Mouse (Mus musculus) embryonic facial prominence, embryonic 11.5 days (tissue): ENCODE data around the gene Pdcd4. TPM values are rescaled to one million over a fixed set of nuclear protein-coding genes. Genes with fewer than 3 reads are reported as not detected.

Experiments
- ATAC-seq: fragments of 200-750 bp; cut with Nextera tagmentation; replicated peaks from 2 replicates; pipeline ENCODE4 v1.8.0; 2017; ENCODE audit warnings: low read depth; ENCODE audit not compliant: insufficient number of reproducible peaks, low FRiP score, low TSS enrichment
- DNase-seq: peaks from one replicate; pipeline ENCODE4 v3.0.0-alpha.2; 2015; ENCODE audit warnings: low spot score
- H3K27ac ChIP-seq: fragments of 300-500 bp; sonication (generic); replicated peaks from 2 replicates; pipeline ENCODE4 v1.5.1; 2014; ENCODE audit warnings: mild to moderate bottlenecking, low read depth, low read length, control low read depth
- H3K27me3 ChIP-seq: fragments of 300-500 bp; sonication (generic); 2 replicates; pipeline ENCODE4 v1.6.1; 2014; ENCODE audit warnings: mild to moderate bottlenecking, low read length, moderate library complexity, mixed read lengths; ENCODE audit not compliant: control insufficient read depth, insufficient read depth
- H3K36me3 ChIP-seq: fragments of 300-500 bp; sonication (generic); replicated peaks from 2 replicates; pipeline ENCODE4 v1.6.1; 2014; ENCODE audit warnings: low read depth, mild to moderate bottlenecking, low read length, moderate library complexity, mixed read lengths; ENCODE audit not compliant: control insufficient read depth, insufficient read depth
- H3K4me1 ChIP-seq: fragments of 300-500 bp; sonication (generic); 2 replicates; pipeline ENCODE4 v1.6.1; 2014; ENCODE audit warnings: low read length, mixed read lengths; ENCODE audit not compliant: control insufficient read depth, insufficient read depth
- H3K4me2 ChIP-seq: fragments of 300-500 bp; sonication (generic); 2 replicates; pipeline ENCODE4 v1.6.1; 2014; ENCODE audit warnings: low read depth, mild to moderate bottlenecking, control low read depth, low read length, moderate library complexity
- H3K4me3 ChIP-seq: fragments of 300-500 bp; sonication (generic); 2 replicates; pipeline ENCODE4 v1.5.1; 2014; ENCODE audit warnings: low read depth, low read length, control low read depth
- H3K9ac ChIP-seq: fragments of 300-500 bp; sonication (generic); replicated peaks from 2 replicates; pipeline ENCODE4 v1.6.1; 2014; ENCODE audit warnings: mild to moderate bottlenecking, control low read depth, low read length
- H3K9me3 ChIP-seq: fragments of 300-500 bp; sonication (generic); replicated peaks from 2 replicates; pipeline ENCODE4 v1.6.1; 2016; ENCODE audit warnings: mild to moderate bottlenecking, low read length, inconsistent platforms, mixed read lengths; ENCODE audit not compliant: control insufficient read depth
- WGBS: fragments of 180-500 bp; shearing (Covaris S2); extraction: QIAGEN DNeasy Blood & Tissue Kit; methylation state at CpG from one replicate; pipeline ENCODE4 v1.1.7; 2014; 5-methylcytosine and 5-hydroxymethylcytosine counted together
- polyA plus RNA-seq: library from polyadenylated mRNA; unstranded; fragments of >200 nt; fragmentation: Nextera tagmentation; extraction: Ambion mirVana; gene quantifications from 2 replicates; pipeline ENCODE4 v1.2.1, GENCODE M21; 2014

Pdcd4 gene
- polyA plus RNA-seq, 1 experiment from 2014 or later = 96.2 TPM

DNA sequence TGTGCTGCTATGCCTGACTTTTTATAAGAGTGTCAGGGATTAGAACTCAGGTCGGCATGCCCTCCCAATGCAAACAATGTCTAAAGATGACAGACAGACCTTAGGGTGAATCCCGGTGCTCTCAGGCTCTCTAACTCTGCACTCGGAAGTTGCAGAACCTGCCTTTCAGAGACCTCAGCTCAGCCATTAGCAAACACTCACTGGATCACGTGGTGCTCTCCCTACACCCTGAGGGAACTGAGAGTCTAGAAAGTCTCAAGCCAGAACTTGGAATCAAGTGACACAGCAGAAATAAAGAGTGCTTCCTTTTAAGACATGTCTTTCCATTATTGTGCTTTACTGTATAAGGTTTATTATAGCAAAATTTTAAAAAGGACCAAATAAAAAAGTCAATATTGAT, 37.1 kb upstream of the Pdcd4 start:
- DNase-seq = no peak
- H3K4me3 ChIP-seq = no peak overlapping the region
- no peaks in the 10 kb centered on the region for H3K27me3 ChIP-seq
- H3K4me2 ChIP-seq = no peak overlapping the region
- H3K9me3 ChIP-seq = no peaks in the 10 kb centered on the region
- no peak overlapping the region for H3K9ac ChIP-seq
- H3K36me3 ChIP-seq = no peaks in the 10 kb centered on the region
- 60% methylated on average over 4 of the region's 4 CpGs for WGBS
- H3K27ac ChIP-seq = no peak overlapping the region
- no peak for ATAC-seq
- H3K4me1 ChIP-seq = peaks cover 2% of the 10 kb centered on the region

DNA sequence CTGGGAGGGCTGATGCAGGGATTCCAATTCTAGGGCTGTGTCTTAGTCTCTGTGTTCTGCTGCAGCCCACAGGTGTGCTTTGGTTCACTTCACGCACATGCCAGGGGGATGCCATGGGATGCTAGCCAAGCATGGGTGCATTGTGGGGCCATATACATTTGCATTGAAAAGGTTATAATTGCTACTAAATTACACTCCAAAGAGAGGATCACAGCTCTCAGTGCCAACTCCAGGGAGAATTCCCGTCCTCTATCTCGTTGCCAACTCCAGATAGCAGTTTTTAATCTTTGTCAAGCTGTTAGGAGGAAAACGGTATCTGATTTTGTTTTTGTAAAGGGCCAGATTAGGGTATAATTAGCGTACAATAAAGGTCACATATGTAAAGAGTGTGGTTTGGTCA, 36.2 kb upstream of the Pdcd4 start:
- no peak overlapping the region for H3K4me3 ChIP-seq
- no peaks in the 10 kb centered on the region for H3K9me3 ChIP-seq
- no peaks in the 10 kb centered on the region for H3K27me3 ChIP-seq
- no peak overlapping the region for H3K27ac ChIP-seq
- no peaks in the 10 kb centered on the region for H3K36me3 ChIP-seq
- WGBS = 77% methylated on average over 5 of the region's 5 CpGs
- peaks cover 2% of the 10 kb centered on the region for H3K4me1 ChIP-seq
- ATAC-seq (no peak), DNase-seq (no peak)
- H3K4me2 ChIP-seq = no peak overlapping the region
- no peak overlapping the region for H3K9ac ChIP-seq

DNA sequence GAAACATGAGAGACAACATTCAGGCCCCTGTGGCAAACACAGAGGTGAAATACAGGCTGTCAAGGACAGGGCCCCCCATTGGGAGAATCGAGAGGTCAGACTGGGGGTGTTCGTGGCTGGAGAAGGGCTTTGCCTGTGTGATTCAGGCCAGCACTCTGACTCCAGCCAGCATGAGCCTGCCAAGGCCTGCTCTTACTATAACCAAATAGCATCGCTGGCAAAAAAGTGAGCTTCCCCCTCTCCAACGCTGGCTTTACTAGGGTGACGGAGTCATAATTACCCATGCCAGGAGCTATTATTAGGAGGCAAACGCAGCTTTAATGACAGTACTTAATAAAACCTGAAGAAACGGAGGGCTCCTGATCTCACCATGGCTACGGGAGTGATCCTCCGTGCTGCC, 35.2 kb upstream of the Pdcd4 start:
- H3K9me3 ChIP-seq = no peaks in the 10 kb centered on the region
- no peaks in the 10 kb centered on the region; the same call in 1 of the 2 replicates for H3K4me1 ChIP-seq
- ATAC-seq (no peak), DNase-seq (no peak)
- H3K36me3 ChIP-seq = no peaks in the 10 kb centered on the region
- H3K4me2 ChIP-seq = no peak overlapping the region
- no peaks in the 10 kb centered on the region for H3K27me3 ChIP-seq
- H3K9ac ChIP-seq = no peak overlapping the region
- 73% methylated on average over 9 of the region's 9 CpGs for WGBS
- no peak overlapping the region for H3K27ac ChIP-seq
- H3K4me3 ChIP-seq = no peak overlapping the region

DNA sequence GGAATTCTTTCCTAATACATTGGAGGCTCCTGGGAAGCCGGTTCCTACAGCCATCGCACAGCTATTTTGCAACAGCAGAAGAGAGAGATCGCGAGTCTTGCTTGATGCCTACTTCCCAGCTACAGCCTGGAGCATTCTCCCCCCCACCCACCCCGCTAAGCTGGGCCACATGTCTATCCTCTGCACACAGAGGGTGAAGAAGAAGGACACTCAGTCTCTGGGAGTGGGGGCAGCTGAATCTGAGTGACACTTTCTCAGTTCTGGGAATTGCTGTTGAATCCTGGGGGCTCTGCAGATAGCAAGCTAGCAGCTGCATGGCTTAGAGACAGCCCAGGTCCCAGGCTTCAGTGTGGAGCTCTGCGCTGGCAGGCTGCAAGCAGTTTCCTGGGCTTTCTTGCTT, 34.1 kb upstream of the Pdcd4 start:
- Histone ChIP-seq H3K4me1 (no peaks in the 10 kb centered on the region; the same call in 1 of the 2 replicates), H3K9ac (no peak overlapping the region), H3K36me3 (no peaks in the 10 kb centered on the region), H3K27ac (no peak overlapping the region), H3K4me2 (no peak overlapping the region), H3K9me3 (no peaks in the 10 kb centered on the region), H3K4me3 (no peak overlapping the region), H3K27me3 (no peaks in the 10 kb centered on the region)
- WGBS = 75% methylated on average over 6 of the region's 6 CpGs
- ATAC-seq = no peak
- DNase-seq = no peak

DNA sequence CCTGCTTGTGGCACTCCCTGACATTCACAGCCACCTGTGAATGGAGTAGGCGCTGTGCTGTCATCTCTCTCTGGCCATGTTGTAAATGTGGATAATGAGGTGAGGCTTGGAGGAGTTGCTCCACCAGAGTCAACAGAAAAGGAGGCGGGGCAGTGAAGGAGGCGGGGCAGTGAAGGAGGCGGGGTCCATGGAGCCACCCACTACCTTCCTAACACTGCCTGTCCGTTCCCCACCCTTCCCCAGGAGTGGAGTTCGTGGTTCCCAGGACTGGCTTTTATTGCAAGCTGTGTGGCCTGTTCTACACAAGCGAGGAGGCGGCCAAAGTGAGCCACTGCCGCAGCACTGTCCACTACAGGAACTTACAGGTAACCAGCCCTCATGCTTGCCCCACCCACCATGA, 32.9 kb upstream of the Pdcd4 start:
- Histone ChIP-seq H3K27me3 (no peaks in the 10 kb centered on the region), H3K4me2 (no peak overlapping the region), H3K36me3 (no peaks in the 10 kb centered on the region), H3K4me3 (no peak overlapping the region), H3K9ac (no peak overlapping the region), H3K27ac (no peak overlapping the region), H3K9me3 (no peaks in the 10 kb centered on the region), H3K4me1 (no peaks in the 10 kb centered on the region)
- 35% methylated on average over 9 of the region's 9 CpGs for WGBS
- ATAC-seq (0 out of 2 replicates have a peak, but pooled peaks have one; percentile 24), DNase-seq (no peak)

DNA sequence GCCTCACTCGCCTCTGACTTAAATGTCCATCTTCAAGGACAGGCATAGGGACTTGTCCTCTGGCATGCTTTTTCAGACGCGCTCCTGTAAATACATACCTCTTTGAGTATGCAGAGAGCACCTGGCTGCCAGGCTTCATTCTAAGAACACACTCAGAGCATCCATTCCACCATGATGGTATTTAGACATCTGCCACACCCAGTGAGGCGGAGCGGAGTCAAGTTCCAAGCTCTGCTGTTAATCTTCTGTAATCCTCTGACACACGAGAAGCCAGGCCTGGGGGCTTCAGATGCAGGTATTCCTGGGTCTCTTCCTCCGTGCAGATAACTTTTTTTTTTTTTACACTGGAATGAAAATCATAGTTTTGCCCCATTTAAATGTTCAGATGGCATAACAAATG, 32.4 kb upstream of the Pdcd4 start:
- no peak overlapping the region for H3K27ac ChIP-seq
- ATAC-seq (no peak), DNase-seq (peak; percentile 53)
- H3K9ac ChIP-seq = no peak overlapping the region
- WGBS = 45% methylated on average over 7 of the region's 7 CpGs
- no peaks in the 10 kb centered on the region for H3K36me3 ChIP-seq
- H3K4me2 ChIP-seq = no peak overlapping the region
- H3K27me3 ChIP-seq = no peaks in the 10 kb centered on the region
- no peaks in the 10 kb centered on the region for H3K9me3 ChIP-seq
- no peak overlapping the region for H3K4me3 ChIP-seq
- H3K4me1 ChIP-seq = no peaks in the 10 kb centered on the region

DNA sequence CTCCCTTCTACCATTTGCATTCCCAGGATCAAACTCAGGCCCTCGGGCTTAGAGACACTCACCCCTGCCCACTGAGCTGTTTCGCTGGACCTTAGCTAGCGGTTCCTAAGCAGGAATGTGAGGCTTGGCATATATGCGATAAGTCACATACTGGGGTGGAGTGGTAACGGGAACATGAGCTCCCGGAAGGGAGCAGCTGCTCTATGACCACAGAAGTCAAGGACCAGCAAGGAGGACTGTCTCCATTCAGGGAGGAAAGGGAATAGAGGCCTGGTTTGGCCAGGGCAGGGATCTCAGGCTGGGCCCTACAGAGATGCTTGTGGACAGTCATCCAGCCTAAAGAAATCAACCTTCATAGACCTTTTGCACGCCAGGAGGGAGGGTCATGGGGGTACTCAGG, 30.7 kb upstream of the Pdcd4 start:
- 79% methylated on average over 7 of the region's 7 CpGs for WGBS
- no peak overlapping the region for H3K9ac ChIP-seq
- no peak for DNase-seq
- no peaks in the 10 kb centered on the region for H3K27me3 ChIP-seq
- no peaks in the 10 kb centered on the region for H3K9me3 ChIP-seq
- H3K36me3 ChIP-seq = no peaks in the 10 kb centered on the region
- no peak overlapping the region for H3K4me2 ChIP-seq
- no peaks in the 10 kb centered on the region for H3K4me1 ChIP-seq
- no peak overlapping the region for H3K4me3 ChIP-seq
- no peak for ATAC-seq
- no peak overlapping the region for H3K27ac ChIP-seq

DNA sequence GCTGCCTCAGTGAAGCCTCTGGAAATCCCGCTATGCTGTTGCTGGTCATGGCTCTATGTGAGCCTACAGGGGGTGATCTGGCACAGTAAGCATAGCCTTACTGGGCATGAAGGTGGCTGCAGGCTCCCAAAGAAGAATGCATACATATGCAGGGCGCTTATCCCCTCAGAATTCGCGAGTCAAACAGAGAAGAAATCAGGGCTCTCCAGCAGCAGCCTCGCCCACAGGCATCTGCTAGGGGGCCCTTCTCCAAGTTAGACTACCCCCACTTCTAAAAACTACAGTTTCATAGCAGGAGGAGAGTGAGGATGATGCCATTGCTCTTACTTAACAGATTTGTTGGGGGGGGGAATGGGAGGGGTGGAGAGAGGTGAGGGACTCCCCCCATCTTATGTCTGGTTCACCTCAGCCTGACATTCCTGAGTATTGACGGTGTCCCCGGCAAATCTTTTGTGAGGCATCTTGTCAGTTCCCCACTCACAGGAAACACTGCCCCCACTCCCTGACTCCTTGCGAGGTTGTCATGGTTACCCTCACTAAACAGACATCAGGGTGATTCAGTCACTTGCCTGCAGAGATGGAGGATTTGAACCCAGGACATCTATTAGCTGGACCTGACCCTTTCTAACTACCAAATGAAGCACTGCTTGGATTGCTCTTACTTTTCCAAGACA, 29.3 kb upstream of the Pdcd4 start:
- ATAC-seq = no peak

More for the DNA sequence above, 29.3 kb upstream of the Pdcd4 start:
- Histone ChIP-seq H3K27me3 (no peaks in the 10 kb centered on the region), H3K27ac (no peak overlapping the region), H3K9me3 (no peaks in the 10 kb centered on the region), H3K36me3 (no peaks in the 10 kb centered on the region), H3K9ac (no peak overlapping the region), H3K4me1 (no peaks in the 10 kb centered on the region), H3K4me3 (no peak overlapping the region), H3K4me2 (no peak overlapping the region)
- 70% methylated on average over 8 of the region's 8 CpGs for WGBS
- DNase-seq = no peak
